Mouse (Mus musculus) WW6 (cell line): Measurements from ENCODE around the gene Foxb1.

Source experiments
- DNase-seq: peaks from one replicate; pipeline ENCODE4 v3.0.0-alpha.2; 2013; ENCODE audit warnings: low read depth, low spot score

Gene Foxb1

GRCm38 (mm10) chr9:69757254-69757653 is 3.5 kb downstream of the Foxb1 start:
- DNase-seq, result no peak

GRCm38 (mm10) chr9:69756456-69756855 is 4.3 kb downstream of the Foxb1 start:
- DNase-seq, result no peak

- no peak for DNase-seq
Measured at GRCm38 (mm10) chr9:69756041-69756440, 4.7 kb downstream of the Foxb1 start.

- no peak for DNase-seq
Measured at GRCm38 (mm10) chr9:69755157-69755556, 5.6 kb downstream of the Foxb1 start.

- no peak for DNase-seq
Measured at GRCm38 (mm10) chr9:69754712-69755111, 6.0 kb downstream of the Foxb1 start.

- no peak for DNase-seq
Measured at GRCm38 (mm10) chr9:69754291-69754690, 6.4 kb downstream of the Foxb1 start.

GRCm38 (mm10) chr9:69747971-69748370 is 12.8 kb downstream of the Foxb1 start:
- DNase-seq, result no peak

- DNase-seq, result no peak
Measured at GRCm38 (mm10) chr9:69728736-69729135, 32.0 kb downstream of the Foxb1 start.

GRCm38 (mm10) chr9:69718431-69718830 is 42.3 kb downstream of the Foxb1 start:
- DNase-seq, result no peak

- no peak for DNase-seq
Measured at GRCm38 (mm10) chr9:69716364-69716763, 44.4 kb downstream of the Foxb1 start.

GRCm38 (mm10) chr9:69715445-69715844 is 45.3 kb downstream of the Foxb1 start:
- DNase-seq, result no peak

- no peak for DNase-seq
Measured at GRCm38 (mm10) chr9:69714346-69714745, 46.4 kb downstream of the Foxb1 start.

GRCm38 (mm10) chr9:69713577-69714327 is 47.0 kb downstream of the Foxb1 start:
- no peak for DNase-seq

GRCm38 (mm10) chr9:69712714-69713525 is 47.8 kb downstream of the Foxb1 start:
- DNase-seq, result no peak
